Mouse (Mus musculus) cerebellum, adult (tissue): Measurements from ENCODE around the gene Ngf.

Experiments used
- ATAC-seq: cut with Nextera tagmentation; 2 replicates; pipeline ENCODE4 v1.9.2; 2017; ENCODE audit warnings: mild to moderate bottlenecking, moderate library complexity, mixed read lengths; ENCODE audit not compliant: insufficient number of reproducible peaks, low FRiP score, low TSS enrichment

The Ngf gene

GRCm38 (mm10) chr3:102469713-102470448 lies at the start of gene Ngf:
Gene Ngf (plus strand): TSS chr3:102469919.
- no peak for ATAC-seq

GRCm38 (mm10) chr3:102445567-102445966 lies 24.2 kb upstream of the Ngf start:
- ATAC-seq, result no peak

DNA sequence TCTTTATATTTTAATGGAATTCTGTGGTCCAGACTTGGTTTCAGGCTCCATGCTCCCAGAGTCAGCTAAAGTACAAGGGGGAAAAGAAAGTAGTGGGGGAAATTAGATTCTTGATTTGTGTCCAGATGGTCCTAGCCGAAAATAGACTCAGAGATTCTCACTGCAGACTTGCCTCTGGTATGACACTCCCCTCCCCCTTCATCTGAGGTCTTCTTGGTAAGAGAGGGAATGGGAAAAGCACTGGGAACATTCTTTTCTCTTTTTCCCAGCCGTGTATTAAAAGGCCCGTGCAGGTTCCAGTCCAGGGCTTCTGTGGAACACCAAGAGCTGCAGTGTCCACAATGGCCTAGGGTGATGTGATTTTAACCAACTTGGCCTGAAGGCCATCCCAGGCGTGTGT lies 23.0 kb upstream of the Ngf start:
- ATAC-seq, result no peak

DNA sequence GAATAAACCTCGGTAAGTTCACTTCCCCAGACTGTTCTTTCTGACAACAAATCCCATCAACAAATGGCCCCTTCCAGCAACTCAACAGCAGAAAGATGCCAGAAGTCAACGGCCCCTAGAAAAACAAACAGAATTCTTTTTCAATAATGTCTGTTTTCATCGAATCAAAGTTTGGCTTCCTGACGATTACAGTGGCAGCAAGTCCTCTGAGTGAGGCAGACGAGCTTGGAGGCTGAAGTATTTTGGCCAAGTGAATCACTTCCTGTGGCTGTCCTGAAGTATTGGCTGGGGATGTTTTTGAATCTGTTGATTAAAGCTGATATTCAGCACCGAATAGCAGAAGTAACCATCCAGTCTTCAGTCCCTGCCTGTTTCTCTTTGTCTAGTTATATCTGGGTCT lies 15.2 kb upstream of the Ngf start:
- no peak for ATAC-seq

DNA sequence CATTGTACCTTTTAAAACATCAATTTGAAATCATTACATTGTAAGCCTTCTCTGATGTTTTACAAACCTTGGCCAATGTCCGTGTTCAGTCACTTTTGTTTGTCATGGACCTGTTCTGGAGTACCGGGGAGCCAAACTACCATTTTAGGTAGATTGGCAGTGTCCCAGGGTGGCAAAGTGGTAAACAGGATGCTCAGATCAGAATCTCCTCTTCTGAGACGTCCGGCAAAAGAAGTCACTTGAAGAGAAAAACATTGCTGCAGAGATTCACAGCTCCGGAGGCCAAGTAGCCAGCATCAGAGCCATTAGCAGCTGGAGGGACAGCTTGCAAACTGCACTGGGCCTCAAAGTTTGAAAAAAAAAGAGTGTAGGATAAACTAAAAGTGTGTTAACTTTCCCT lies 9.2 kb upstream of the Ngf start:
- ATAC-seq, result no peak

DNA sequence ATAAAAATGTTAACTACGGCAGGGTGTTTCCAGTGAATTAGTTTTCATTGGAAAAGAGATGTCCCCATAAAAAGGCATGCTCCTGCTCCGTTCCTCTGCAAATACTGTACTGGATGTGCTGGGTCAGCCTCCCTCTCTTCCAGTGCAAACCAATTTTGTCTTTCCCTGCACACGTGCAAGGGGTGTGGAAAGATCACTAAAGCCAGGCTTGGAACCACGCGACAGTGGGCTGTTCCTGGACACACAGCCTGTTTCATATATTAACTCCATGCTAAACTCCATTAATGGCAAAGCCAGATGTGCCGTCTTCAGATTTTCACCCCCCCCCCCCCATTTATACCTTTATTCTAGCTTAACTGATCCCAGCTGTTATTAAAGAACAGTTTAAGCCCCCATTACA lies 8.7 kb upstream of the Ngf start:
- no peak for ATAC-seq

DNA sequence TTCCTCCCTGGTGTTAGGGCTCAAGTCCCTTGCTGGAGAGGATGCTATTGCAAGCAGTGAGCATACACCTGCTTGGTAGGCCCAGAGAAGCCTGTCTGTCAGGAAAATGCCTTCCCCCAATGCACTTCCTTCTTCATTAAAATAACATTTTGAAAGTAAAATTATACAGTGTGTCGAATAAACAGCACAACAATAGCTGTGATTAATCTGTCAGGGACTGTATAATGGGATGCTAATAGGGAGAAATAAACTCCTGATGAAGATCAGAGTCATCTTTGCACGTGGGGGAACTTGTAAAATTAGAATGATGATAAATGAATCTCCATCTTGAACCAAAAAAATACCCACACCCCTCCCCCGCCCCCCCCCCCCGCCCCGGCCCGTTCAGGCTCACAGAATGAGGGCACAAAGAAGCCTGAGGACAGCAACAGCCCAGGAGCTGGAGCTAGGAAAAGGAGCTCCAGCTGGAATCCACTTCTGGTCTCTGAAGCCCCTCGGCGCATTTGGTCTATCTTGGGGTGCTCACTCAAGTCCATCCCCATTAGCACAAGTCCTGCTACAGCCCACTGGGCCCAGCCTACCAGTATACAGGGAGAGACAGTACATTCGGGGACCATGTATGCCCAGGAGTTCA lies 6.9 kb upstream of the Ngf start:
- ATAC-seq, result no peak

GRCm38 (mm10) chr3:102463339-102463738 lies 6.4 kb upstream of the Ngf start:
- ATAC-seq, result no peak

DNA sequence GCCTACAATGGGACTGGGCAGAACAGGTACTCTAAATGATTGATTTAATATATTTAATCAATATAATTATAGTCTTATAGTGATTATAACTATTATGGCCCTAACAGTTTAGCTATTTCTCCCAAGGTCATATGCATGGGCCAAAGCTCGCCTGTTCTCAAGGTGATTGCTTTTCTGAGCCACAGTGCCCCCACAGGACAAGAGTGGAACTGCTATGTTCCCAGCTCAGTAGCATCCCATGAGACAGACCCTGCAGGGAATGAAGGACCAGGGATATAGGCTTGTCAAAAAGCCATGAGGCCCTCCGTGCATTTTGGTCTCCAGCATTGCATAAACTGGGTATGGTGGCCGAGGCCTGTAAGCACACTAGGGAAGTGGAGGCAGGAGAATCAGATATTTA lies 3.1 kb upstream of the Ngf start:
- no peak for ATAC-seq

GRCm38 (mm10) chr3:102467121-102467520 lies 2.6 kb upstream of the Ngf start:
- ATAC-seq, result no peak

DNA sequence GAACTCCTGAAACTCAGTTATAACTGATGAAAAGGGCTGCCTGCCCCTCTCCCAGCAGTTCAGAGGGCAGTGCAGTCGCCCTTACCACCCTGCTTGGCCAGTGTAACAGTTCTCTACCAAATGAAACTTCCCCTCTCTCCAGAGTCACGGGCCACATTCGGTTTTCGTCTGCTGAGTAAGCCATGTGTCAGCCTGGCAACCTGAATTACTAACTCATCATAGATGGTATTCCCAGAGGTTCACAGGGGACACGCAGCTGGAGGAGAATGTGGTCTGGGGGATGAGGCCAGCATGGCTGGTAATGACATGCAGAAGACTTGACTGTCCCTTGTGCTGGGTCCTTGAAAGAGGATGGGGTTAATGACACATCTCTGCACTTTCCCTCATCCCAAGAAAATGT lies 1.5 kb downstream of the Ngf start:
- ATAC-seq, result no peak

DNA sequence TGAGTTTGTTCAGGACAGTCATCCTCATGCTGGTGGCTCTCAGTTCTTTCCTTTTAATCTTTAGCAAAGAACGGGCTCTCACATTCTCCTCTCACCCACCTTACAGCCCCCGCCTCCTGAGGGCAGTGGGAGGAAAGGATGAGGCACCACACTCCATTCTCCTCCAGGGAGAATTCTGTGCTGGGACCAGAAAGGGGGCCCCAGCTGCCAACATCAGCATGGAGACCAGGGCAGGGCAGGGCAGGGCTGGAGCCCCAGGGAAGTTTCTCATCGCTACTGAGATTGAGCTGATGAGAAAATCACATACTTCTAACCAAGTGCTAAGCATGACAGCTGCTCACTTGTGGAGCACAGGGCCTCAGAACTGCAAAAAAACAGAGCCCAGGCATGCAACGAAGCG lies 2.1 kb downstream of the Ngf start:
- ATAC-seq, result no peak

GRCm38 (mm10) chr3:102474275-102475155 lies 4.8 kb downstream of the Ngf start:
- no peak for ATAC-seq

- ATAC-seq, result no peak
These were observed 8.4 kb downstream of the Ngf start for GRCm38 (mm10) chr3:102477917-102478694.

- ATAC-seq, result no peak
These were observed 20.8 kb downstream of the Ngf start for GRCm38 (mm10) chr3:102490393-102491123.

DNA sequence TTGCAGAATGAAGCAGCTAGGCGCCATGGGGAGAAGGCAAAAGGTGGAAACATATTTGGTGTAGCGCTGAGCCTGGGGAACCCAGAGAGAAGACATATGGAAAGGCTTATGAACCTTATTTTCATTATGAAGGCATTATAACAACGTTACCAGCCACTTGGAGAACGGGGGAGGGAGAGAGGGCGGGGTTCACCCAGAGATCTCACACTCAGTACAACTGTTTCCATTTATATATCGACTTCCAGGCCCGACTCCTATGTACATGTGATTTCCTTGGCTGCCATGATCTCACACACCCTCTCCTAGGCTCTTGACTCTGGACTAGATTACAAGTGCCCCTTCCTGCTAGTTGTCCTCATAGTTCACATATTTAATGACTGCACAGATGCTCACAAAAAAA lies 28.4 kb downstream of the Ngf start:
- no peak for ATAC-seq

- ATAC-seq, result no peak
These were observed 29.2 kb downstream of the Ngf start for GRCm38 (mm10) chr3:102498931-102499330.

DNA sequence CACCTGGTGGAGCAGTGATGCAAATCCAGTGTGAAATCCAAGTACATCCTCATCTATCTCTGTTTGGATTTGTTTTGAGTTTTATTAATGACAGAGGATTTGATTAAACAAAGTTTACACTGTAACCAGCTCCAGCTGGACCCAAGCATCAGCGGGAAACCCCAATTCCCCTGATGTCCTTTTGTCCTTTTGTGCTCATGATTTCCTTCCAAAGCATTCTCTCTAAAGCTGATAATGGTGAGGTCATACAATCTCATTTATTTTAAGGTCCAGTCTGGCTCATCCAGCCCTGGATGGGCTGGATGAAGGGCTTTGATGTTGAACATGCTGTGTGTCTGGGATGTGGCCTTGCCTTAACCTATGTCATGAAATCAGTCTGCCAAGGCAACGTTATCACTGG lies 30.3 kb downstream of the Ngf start:
- ATAC-seq, result no peak

DNA sequence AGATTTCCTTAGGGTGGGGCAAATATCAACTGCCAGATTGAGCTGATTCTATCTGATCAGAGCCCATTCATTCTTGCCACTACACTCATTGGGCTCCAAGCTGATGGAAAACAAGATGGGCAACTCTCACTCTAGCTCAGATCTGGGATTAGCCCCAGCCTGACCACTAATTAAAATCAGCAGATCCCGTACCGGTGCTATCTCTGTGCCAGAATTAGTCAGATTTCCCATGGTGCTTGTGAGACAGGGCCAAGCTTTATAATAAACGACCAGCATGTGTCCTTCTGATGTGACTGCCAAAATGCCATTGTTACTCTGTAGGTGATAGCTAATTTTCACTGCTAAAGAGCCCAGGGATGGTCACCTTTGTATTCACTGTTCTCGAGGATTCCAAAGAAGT lies 31.5 kb downstream of the Ngf start:
- no peak; the same call in 1 of the 2 replicates for ATAC-seq

DNA sequence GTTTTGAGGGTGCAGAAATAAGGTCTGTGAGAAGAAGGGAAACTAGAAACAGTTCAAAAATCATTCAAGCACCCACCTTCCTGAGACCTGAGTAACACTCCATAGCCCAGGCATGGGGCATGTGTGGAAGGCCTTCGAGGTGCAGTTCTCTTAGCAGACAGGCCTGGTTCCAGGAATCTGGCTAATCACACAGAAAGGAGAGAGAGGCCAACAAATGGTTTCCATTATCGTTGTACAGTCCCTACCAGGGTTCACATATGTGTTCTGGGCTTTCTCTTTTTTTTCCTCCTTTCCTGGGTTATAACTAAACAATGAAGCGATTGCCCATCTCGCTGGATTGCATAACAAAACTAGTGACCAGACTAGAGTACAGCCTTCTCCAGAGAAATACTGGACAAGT lies 35.4 kb downstream of the Ngf start:
- no peak for ATAC-seq
